Mouse (Mus musculus): Measurements from ENCODE around the gene Iqck. TPM values are rescaled to one million over a fixed set of nuclear protein-coding genes. Genes with fewer than 3 reads are reported as not detected.

The Iqck gene
- total RNA-seq, 1 experiment, result 1.8 TPM

DNA sequence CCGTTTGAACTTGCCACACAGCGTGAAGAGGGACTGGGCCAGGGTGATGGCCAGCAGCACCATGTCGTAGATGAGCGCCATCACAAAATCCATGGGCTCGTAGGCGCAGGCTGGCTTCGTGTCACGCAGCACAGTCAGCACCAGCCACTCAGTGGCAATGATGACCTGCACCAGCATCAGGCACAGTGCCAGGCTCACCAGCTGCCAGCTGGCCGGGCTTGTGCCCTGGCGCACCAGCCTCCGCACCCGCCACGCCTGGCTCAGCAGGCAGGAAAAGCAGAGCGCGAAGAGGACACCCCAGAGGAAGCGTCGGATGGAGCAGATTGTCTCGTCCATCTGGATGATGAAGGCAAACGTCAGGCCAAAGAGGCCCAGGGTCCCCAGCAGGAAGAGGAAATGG lies 128.4 kb downstream of the Iqck start:
- H3K4me1 ChIP-seq (ENCODE audit: control insufficient read depth in 2 of 2, insufficient read depth in 2 of 2, low read length in 2 of 2, poor library complexity in 1 of 2), result peaks cover 2% of the 10 kb centered on the region in 2 experiments; a peak in 2 of 4 replicates
- H3K9ac ChIP-seq (ENCODE audit: insufficient read depth, low read depth, low read length, poor library complexity, severe bottlenecking), result no peak overlapping the region
- TF ChIP-seq ZC3H11A (IDR thresholded peaks at IDR 0.05; ENCODE audit: borderline replicate concordance, low read depth, low read length) (no peak), MAFK (IDR thresholded peaks at IDR 0.05; ENCODE audit: insufficient read depth, low read depth, low read length) (no peak), ZNF384 (IDR thresholded peaks at IDR 0.05; ENCODE audit: low read depth, low read length) (no peak), HCFC1 (IDR thresholded peaks at IDR 0.05; ENCODE audit: borderline replicate concordance, insufficient read depth, low read length) (no peak), CHD2 (IDR thresholded peaks at IDR 0.05; ENCODE audit: low read depth, low read length) (no peak)
- peaks cover 9% of the 10 kb centered on the region; the same call in 1 of the 2 replicates for H3K36me3 ChIP-seq (ENCODE audit: control insufficient read depth, insufficient read depth, low read length, poor library complexity, severe bottlenecking)
- no peak for DNase-seq (ENCODE audit: low read depth, low spot score)
- H3K4me3 ChIP-seq (ENCODE audit: insufficient read depth in 1 of 2, low read depth in 1 of 2, low read length in 2 of 2, poor library complexity in 1 of 2, severe bottlenecking in 1 of 2), result 0 out of 4 replicates have a peak overlapping the region, but pooled peaks of 1 of the 2 experiments have one; percentile 16
- H3K27ac ChIP-seq (ENCODE audit: insufficient read depth, low read depth, low read length, poor library complexity, severe bottlenecking), result no peak overlapping the region
- no peaks in the 10 kb centered on the region for H3K9me3 ChIP-seq (ENCODE audit: control insufficient read depth, insufficient read depth, low read depth, low read length)
- in situ Hi-C loops (cut with MboI; ENCODE audit: low sequenced_read_pairs in 2 of 2, unreplicated experiment in 2 of 2), result no loop called here

DNA sequence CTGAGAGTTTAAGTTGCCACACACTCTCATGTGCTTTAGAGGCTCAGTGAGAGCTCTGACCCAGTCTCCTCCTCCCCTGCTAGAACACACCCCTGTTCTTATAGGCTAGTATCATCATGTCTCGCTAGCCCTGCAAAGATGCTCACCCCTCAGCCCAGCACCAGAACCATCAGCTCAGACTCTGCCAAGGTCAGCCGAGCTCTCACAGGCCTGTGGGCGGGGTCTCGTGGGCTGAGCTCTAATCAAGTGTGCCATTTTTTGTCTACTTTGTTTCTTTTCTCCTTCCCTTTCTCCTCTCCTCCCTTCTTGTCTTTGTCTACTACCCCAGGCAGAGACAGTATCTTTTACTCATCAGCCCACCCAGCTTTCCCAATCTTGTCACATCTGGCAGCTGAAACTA lies 130.2 kb downstream of the Iqck start:
- H3K4me3 ChIP-seq (ENCODE audit: insufficient read depth in 1 of 2, low read depth in 1 of 2, low read length in 2 of 2, poor library complexity in 1 of 2, severe bottlenecking in 1 of 2), result no peak overlapping the region
- no peak for DNase-seq (ENCODE audit: low read depth, low spot score)
- peaks cover 9% of the 10 kb centered on the region; the same call in 1 of the 2 replicates for H3K36me3 ChIP-seq (ENCODE audit: control insufficient read depth, insufficient read depth, low read length, poor library complexity, severe bottlenecking)
- H3K9me3 ChIP-seq (ENCODE audit: control insufficient read depth, insufficient read depth, low read depth, low read length), result no peaks in the 10 kb centered on the region
- H3K4me1 ChIP-seq (ENCODE audit: control insufficient read depth in 2 of 2, insufficient read depth in 2 of 2, low read length in 2 of 2, poor library complexity in 1 of 2), result peaks cover 2% of the 10 kb centered on the region in 2 experiments; a peak in 2 of 4 replicates
- no peak overlapping the region for H3K27ac ChIP-seq (ENCODE audit: insufficient read depth, low read depth, low read length, poor library complexity, severe bottlenecking)
- in situ Hi-C loops (cut with MboI; ENCODE audit: low sequenced_read_pairs in 2 of 2, unreplicated experiment in 2 of 2), result no loop called here
- TF ChIP-seq MAFK (IDR thresholded peaks at IDR 0.05; ENCODE audit: insufficient read depth, low read depth, low read length), result no peak
- no peak for TF ChIP-seq CHD2 (IDR thresholded peaks at IDR 0.05; ENCODE audit: low read depth, low read length)
- no peak for TF ChIP-seq ZNF384 (IDR thresholded peaks at IDR 0.05; ENCODE audit: low read depth, low read length)
- no peak for TF ChIP-seq HCFC1 (IDR thresholded peaks at IDR 0.05; ENCODE audit: borderline replicate concordance, insufficient read depth, low read length)
- TF ChIP-seq ZC3H11A (IDR thresholded peaks at IDR 0.05; ENCODE audit: borderline replicate concordance, low read depth, low read length), result no peak
- no peak overlapping the region for H3K9ac ChIP-seq (ENCODE audit: insufficient read depth, low read depth, low read length, poor library complexity, severe bottlenecking)

DNA sequence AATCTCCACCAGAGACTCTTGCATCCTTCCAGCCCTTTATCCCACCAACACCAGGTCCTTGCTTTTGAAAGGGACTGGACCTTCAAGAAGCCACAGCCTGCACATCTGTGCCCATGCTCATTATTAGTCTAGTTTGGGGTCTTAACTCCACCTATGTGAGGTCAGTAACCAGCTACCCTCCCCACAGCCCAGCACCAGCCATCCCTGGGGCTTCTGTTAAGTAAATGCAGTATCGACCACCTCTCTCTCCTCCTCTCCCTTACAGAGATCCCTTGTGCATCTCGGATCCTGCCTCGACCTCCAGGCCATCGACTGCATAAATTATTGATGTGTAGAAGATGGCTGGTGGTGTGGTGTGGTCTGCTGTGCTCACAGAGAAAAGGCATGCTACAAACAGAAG lies 130.8 kb downstream of the Iqck start:
- in situ Hi-C loops (cut with MboI; ENCODE audit: low sequenced_read_pairs in 2 of 2, unreplicated experiment in 2 of 2), result no loop called here
- H3K36me3 ChIP-seq (ENCODE audit: control insufficient read depth, insufficient read depth, low read length, poor library complexity, severe bottlenecking), result peaks cover 9% of the 10 kb centered on the region; the same call in 1 of the 2 replicates
- TF ChIP-seq ZNF384 (IDR thresholded peaks at IDR 0.05; ENCODE audit: low read depth, low read length) (no peak), MAFK (IDR thresholded peaks at IDR 0.05; ENCODE audit: insufficient read depth, low read depth, low read length) (no peak), HCFC1 (IDR thresholded peaks at IDR 0.05; ENCODE audit: borderline replicate concordance, insufficient read depth, low read length) (no peak), ZC3H11A (IDR thresholded peaks at IDR 0.05; ENCODE audit: borderline replicate concordance, low read depth, low read length) (no peak), CHD2 (IDR thresholded peaks at IDR 0.05; ENCODE audit: low read depth, low read length) (no peak)
- H3K9me3 ChIP-seq (ENCODE audit: control insufficient read depth, insufficient read depth, low read depth, low read length), result no peaks in the 10 kb centered on the region
- H3K4me1 ChIP-seq (ENCODE audit: control insufficient read depth in 2 of 2, insufficient read depth in 2 of 2, low read length in 2 of 2, poor library complexity in 1 of 2), result peaks cover 3% of the 10 kb centered on the region in 2 experiments; a peak in 2 of 4 replicates
- no peak for DNase-seq (ENCODE audit: low read depth, low spot score)
- no peak overlapping the region for H3K9ac ChIP-seq (ENCODE audit: insufficient read depth, low read depth, low read length, poor library complexity, severe bottlenecking)
- H3K27ac ChIP-seq (ENCODE audit: insufficient read depth, low read depth, low read length, poor library complexity, severe bottlenecking), result no peak overlapping the region
- H3K4me3 ChIP-seq (ENCODE audit: insufficient read depth in 1 of 2, low read depth in 1 of 2, low read length in 2 of 2, poor library complexity in 1 of 2, severe bottlenecking in 1 of 2), result no peak overlapping the region

DNA sequence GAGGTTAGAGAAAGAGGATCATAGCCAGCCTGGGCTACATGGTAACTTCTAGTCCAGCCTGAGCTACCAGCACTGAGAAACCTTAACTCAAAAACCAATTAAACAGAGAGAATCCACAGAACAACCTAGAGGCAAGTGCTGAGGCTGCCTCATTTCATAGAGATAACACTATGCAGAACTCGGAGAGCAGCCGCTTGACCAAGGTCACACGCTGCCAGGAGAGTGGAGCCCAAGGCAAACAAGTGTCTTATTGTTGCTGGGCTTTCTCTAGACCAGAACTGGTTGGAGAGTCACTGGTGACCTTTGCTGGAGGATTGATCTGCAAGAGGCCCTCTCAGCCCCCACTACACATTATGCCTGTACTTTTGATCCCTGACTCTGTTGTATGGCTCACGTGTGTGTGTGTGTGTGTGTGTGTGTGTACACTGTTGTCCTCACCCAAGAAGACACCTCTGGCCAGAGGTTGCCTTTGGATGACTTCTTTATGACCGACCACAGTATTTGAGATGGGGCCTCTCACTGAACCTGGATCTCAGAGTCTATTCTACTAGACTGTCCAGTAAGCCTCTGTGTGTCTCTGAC lies 133.8 kb downstream of the Iqck start:
- Histone ChIP-seq H3K4me1 (ENCODE audit: control insufficient read depth in 2 of 2, insufficient read depth in 2 of 2, low read length in 2 of 2, poor library complexity in 1 of 2) (peaks cover 4 to 15% of the 10 kb centered on the region in 2 experiments; a peak in 3 of 4 replicates), H3K36me3 (ENCODE audit: control insufficient read depth, insufficient read depth, low read length, poor library complexity, severe bottlenecking) (no peaks in the 10 kb centered on the region; the same call in 1 of the 2 replicates), H3K9ac (ENCODE audit: insufficient read depth, low read depth, low read length, poor library complexity, severe bottlenecking) (no peak overlapping the region), H3K9me3 (ENCODE audit: control insufficient read depth, insufficient read depth, low read depth, low read length) (no peaks in the 10 kb centered on the region), H3K4me3 (ENCODE audit: insufficient read depth in 1 of 2, low read depth in 1 of 2, low read length in 2 of 2, poor library complexity in 1 of 2, severe bottlenecking in 1 of 2) (no peak overlapping the region), H3K27ac (ENCODE audit: insufficient read depth, low read depth, low read length, poor library complexity, severe bottlenecking) (no peak overlapping the region)
- DNase-seq (ENCODE audit: low read depth, low spot score), result no peak
- in situ Hi-C loops (cut with MboI; ENCODE audit: low sequenced_read_pairs in 2 of 2, unreplicated experiment in 2 of 2), result no loop called here
- TF ChIP-seq ZC3H11A (IDR thresholded peaks at IDR 0.05; ENCODE audit: borderline replicate concordance, low read depth, low read length) (no peak), ZNF384 (IDR thresholded peaks at IDR 0.05; ENCODE audit: low read depth, low read length) (no peak), HCFC1 (IDR thresholded peaks at IDR 0.05; ENCODE audit: borderline replicate concordance, insufficient read depth, low read length) (no peak), MAFK (IDR thresholded peaks at IDR 0.05; ENCODE audit: insufficient read depth, low read depth, low read length) (no peak), CHD2 (IDR thresholded peaks at IDR 0.05; ENCODE audit: low read depth, low read length) (no peak)

Data from ES-E14 (cell line).